Mouse (Mus musculus): ENCODE data around the gene Olfr958. TPM values are rescaled to one million over a fixed set of nuclear protein-coding genes. Genes with fewer than 3 reads are reported as not detected.

The Olfr958 gene
- polyA plus RNA-seq (2012; rRNA removed) = not detected in 2 replicates

DNA sequence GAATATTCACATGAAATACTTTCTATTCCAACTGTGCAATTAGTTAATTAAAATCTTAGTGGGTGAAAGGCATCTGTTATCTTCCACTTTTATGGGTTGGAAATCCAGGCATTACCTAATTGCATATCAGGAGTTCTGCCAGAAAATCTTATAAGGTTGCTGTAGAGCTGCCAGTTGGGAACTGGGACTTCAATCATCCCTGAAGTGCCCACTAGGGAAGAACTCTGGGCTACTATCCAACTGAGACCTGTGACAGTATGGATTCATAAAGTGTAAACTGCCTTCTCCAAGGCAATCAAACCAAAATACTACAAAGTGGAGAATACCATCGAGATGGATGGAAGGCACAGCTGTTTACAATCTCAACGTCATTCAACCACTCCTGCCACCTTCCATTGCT lies at the start of gene Olfr958:
Gene Olfr958, minus strand, starts transcription at position 109 of the 400 bp plus-strand sequence.
- Histone ChIP-seq H3K4me1 (ENCODE audit: control insufficient read depth, insufficient read depth, low read length) (no peaks in the 10 kb centered on the region), H3K4me3 (replicated peaks; ENCODE audit: insufficient read depth, low read depth, low read length) (no peak within 1 kb of the TSS), H3K27ac (ENCODE audit: insufficient read depth, low read length) (no peak within 1 kb of the TSS), H3K27me3 (ENCODE audit: control insufficient read depth, insufficient read depth, low read length) (no peaks in the 10 kb centered on the region; the same call in 1 of the 2 replicates)
- no peak for TF ChIP-seq POLR2A (IDR thresholded peaks at IDR 0.05; ENCODE audit: borderline replicate concordance, insufficient read depth, low read length)
- no peak for TF ChIP-seq CTCF (IDR thresholded peaks at IDR 0.05; ENCODE audit: borderline replicate concordance, insufficient read depth, low read depth, low read length)
- peak in 1 of 2 experiments; percentile 3 for DNase-seq
- 10% methylated on average over 2 of the region's 2 CpGs for WGBS

DNA sequence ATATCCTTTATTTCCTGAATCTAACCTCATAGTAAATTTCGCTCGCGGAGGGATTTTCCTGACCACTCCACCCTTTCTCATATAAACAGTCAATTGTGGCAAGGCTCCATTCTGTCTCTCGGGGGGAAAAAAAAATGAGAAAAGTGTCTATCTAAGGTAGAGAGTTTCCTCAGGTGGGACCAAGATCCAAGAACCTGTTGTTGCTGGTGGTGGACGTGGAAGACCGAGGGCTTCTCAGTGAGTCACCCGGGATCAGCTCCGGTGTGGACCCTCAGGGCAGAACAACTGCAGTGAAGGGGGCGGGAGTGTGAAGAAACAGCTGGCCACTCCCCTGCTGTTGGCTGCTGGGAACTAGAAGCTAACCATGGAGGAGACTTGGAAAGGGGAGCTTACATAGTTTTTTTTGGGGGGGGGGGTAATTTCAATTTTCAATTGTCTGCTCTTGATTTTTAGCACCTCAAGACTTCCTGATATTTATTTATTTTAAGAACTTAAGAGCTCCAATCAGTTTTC lies 49.5 kb upstream of the Olfr958 start:
- Histone ChIP-seq H3K27me3 (ENCODE audit: control insufficient read depth, insufficient read depth, low read length) (peaks cover 2% of the 10 kb centered on the region; the same call in 1 of the 2 replicates), H3K4me1 (ENCODE audit: control insufficient read depth, insufficient read depth, low read length) (no peaks in the 10 kb centered on the region), H3K4me3 (replicated peaks; ENCODE audit: insufficient read depth, low read depth, low read length) (no peak overlapping the region), H3K27ac (ENCODE audit: insufficient read depth, low read length) (no peak overlapping the region)
- TF ChIP-seq CTCF (IDR thresholded peaks at IDR 0.05; ENCODE audit: borderline replicate concordance, insufficient read depth, low read depth, low read length) = no peak
- TF ChIP-seq POLR2A (IDR thresholded peaks at IDR 0.05; ENCODE audit: borderline replicate concordance, insufficient read depth, low read length) = no peak
- no peak for DNase-seq
- under 1% methylated on average over 9 of the region's 9 CpGs for WGBS

DNA sequence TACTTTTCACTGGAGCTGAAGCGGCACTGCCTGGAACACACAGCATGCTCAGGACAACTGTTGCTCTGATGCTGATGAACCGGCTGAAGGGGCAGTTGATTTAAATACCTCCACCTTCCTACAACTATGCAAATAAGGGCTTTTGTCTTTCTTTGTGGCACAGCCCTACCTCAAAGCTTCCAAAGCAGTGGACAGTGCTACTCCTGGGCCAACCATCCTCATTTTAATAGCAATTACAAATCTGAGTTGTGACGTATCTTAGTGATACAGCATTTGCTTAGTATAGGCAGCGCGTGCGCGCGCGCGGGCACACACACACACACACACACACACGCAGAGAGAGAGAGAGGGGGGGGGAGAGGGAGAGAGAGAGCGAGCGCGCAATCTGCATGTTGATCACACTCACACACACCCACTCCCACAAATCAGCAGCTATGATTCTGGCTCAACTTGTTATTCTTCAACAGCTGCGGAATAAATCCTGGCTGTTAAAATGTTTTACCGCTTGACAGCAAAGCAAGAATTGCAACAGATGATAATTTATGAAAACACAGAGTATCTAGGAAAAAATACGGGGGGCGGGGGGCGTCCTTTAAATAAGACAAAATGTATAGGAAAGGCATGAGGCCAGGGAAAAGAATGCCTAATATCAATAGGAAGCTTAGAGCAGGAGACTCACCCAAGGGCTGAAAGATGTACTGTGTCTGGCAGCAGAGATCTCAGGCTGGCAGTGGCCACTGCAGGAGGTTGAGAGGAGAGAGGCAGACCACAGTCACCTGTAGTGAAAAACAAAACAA lies 48.9 kb upstream of the Olfr958 start:
- H3K27ac ChIP-seq (ENCODE audit: insufficient read depth, low read length) = no peak overlapping the region
- WGBS = 1% methylated on average over 19 of the region's 19 CpGs
- TF ChIP-seq CTCF (IDR thresholded peaks at IDR 0.05; ENCODE audit: borderline replicate concordance, insufficient read depth, low read depth, low read length) = no peak
- TF ChIP-seq POLR2A (IDR thresholded peaks at IDR 0.05; ENCODE audit: borderline replicate concordance, insufficient read depth, low read length) = no peak
- H3K4me3 ChIP-seq (replicated peaks; ENCODE audit: insufficient read depth, low read depth, low read length) = no peak overlapping the region
- no peaks in the 10 kb centered on the region for H3K4me1 ChIP-seq (ENCODE audit: control insufficient read depth, insufficient read depth, low read length)
- no peak for DNase-seq
- peaks cover 2% of the 10 kb centered on the region; the same call in 1 of the 2 replicates for H3K27me3 ChIP-seq (ENCODE audit: control insufficient read depth, insufficient read depth, low read length)

DNA sequence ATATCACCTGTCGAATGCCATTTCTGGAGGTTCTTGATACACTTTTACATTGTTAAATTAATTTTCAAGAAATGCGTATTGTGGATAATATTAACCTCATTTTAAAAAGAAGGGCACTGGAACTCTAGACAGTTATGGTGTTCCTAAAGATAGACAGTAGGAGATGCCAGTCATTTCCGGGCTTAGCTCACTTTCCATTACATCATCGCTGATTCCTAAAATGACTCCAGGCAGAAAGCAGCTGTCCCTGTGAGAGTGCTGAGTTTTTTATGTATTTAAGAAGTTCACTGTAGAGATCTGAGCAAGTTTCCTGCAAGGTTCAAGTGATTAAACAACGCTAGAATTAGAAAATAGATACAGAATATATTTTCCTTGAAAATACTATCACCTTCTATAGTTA lies 23.2 kb upstream of the Olfr958 start:
- H3K27me3 ChIP-seq (ENCODE audit: control insufficient read depth, insufficient read depth, low read length) = no peaks in the 10 kb centered on the region
- no peak overlapping the region for H3K4me3 ChIP-seq (replicated peaks; ENCODE audit: insufficient read depth, low read depth, low read length)
- TF ChIP-seq CTCF (IDR thresholded peaks at IDR 0.05; ENCODE audit: borderline replicate concordance, insufficient read depth, low read depth, low read length) (no peak), POLR2A (IDR thresholded peaks at IDR 0.05; ENCODE audit: borderline replicate concordance, insufficient read depth, low read length) (no peak)
- H3K4me1 ChIP-seq (ENCODE audit: control insufficient read depth, insufficient read depth, low read length) = no peaks in the 10 kb centered on the region
- WGBS = 84% methylated on average over 5 of the region's 5 CpGs
- no peak for DNase-seq
- H3K27ac ChIP-seq (ENCODE audit: insufficient read depth, low read length) = no peak overlapping the region

GRCm38 (mm10) chr9:39575469-39575868 lies 21.6 kb upstream of the Olfr958 start, which contains the start of gene Olfr959:
Gene Olfr959 (minus strand): TSS chr9:39575569.
- Histone ChIP-seq H3K4me3 (replicated peaks; ENCODE audit: insufficient read depth, low read depth, low read length) (no peak within 1 kb of the TSS), H3K4me1 (ENCODE audit: control insufficient read depth, insufficient read depth, low read length) (no peaks in the 10 kb centered on the region), H3K27me3 (ENCODE audit: control insufficient read depth, insufficient read depth, low read length) (no peaks in the 10 kb centered on the region), H3K27ac (ENCODE audit: insufficient read depth, low read length) (no peak within 1 kb of the TSS)
- no peak for TF ChIP-seq CTCF (IDR thresholded peaks at IDR 0.05; ENCODE audit: borderline replicate concordance, insufficient read depth, low read depth, low read length)
- TF ChIP-seq POLR2A (IDR thresholded peaks at IDR 0.05; ENCODE audit: borderline replicate concordance, insufficient read depth, low read length) = no peak
- WGBS = 89% methylated on average over 3 of the region's 3 CpGs
- DNase-seq = no peak

DNA sequence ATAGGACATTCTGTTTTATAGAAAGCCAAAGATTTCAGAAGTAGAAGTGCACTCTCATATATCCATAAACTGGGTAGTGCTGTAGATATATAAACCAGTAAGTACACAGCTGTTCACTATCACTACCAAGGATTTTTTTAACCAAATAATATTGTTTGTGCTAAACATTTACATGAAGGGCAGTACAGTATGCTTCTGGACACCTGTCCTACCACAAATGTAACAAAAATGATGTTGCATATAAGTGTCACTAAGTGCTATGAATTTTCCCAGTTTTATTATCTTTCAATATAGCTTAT lies 4.4 kb upstream of the Olfr958 start:
- Histone ChIP-seq H3K4me3 (replicated peaks; ENCODE audit: insufficient read depth, low read depth, low read length) (no peak overlapping the region), H3K27me3 (ENCODE audit: control insufficient read depth, insufficient read depth, low read length) (no peaks in the 10 kb centered on the region), H3K27ac (ENCODE audit: insufficient read depth, low read length) (no peak overlapping the region), H3K4me1 (ENCODE audit: control insufficient read depth, insufficient read depth, low read length) (no peaks in the 10 kb centered on the region)
- DNase-seq = no peak
- TF ChIP-seq POLR2A (IDR thresholded peaks at IDR 0.05; ENCODE audit: borderline replicate concordance, insufficient read depth, low read length) (no peak), CTCF (IDR thresholded peaks at IDR 0.05; ENCODE audit: borderline replicate concordance, insufficient read depth, low read depth, low read length) (no peak)

DNA sequence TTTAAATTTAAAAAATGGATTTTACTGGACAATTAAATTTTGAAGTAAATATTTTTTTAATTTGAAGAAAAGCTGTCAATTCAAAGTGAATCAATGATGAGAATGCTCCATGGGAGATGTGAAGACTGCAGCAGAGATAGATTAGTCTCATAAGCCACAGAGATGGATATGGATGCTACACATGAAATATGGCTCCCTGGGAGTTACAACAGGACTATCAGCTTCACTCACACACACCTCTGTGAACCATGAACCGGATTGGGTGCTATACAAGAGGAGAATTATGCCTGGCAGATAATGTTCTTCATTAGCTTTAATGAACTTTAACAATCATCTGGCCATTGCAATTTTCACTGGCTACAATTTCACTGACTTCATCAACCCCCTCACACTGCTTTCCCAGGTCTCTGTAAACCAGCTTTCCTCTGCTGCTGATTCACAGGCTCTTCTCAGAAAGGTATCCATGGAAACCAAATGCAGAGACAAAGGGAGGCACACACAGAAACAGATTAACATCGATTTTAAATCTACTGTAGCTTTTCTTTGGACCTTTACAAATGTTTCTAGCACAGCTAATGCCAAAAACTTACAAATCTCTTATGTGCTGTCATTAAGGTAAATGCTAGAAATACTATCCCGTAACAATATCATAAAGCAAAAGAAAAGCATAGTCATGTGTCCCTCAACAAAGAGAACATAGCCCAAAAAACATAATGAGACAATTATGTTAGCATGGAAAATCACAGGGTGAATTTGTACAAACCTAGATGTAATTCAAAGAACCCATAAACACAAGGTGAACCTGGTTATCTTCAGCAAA lies 3.9 kb upstream of the Olfr958 start:
- H3K27me3 ChIP-seq (ENCODE audit: control insufficient read depth, insufficient read depth, low read length) = no peaks in the 10 kb centered on the region
- WGBS = 57% methylated on average over 3 of the region's 3 CpGs
- H3K27ac ChIP-seq (ENCODE audit: insufficient read depth, low read length) = no peak overlapping the region
- DNase-seq = no peak
- TF ChIP-seq CTCF (IDR thresholded peaks at IDR 0.05; ENCODE audit: borderline replicate concordance, insufficient read depth, low read depth, low read length) (no peak), POLR2A (IDR thresholded peaks at IDR 0.05; ENCODE audit: borderline replicate concordance, insufficient read depth, low read length) (no peak)
- no peaks in the 10 kb centered on the region for H3K4me1 ChIP-seq (ENCODE audit: control insufficient read depth, insufficient read depth, low read length)
- no peak overlapping the region for H3K4me3 ChIP-seq (replicated peaks; ENCODE audit: insufficient read depth, low read depth, low read length)

Measured in cerebellum, adult 2 months (tissue).